Mouse (Mus musculus) lung, postnatal 0 days (tissue): ENCODE measurements around the gene Cd19.

Experiments
- CTCF ChIP-seq: IDR thresholded peaks from 2 replicates; pipeline ENCODE4 v1.5.1; 2016; ENCODE audit warnings: antibody characterized with exemption, mild to moderate bottlenecking
- EP300 ChIP-seq: IDR thresholded peaks from 2 replicates; pipeline ENCODE4 v1.6.1; 2016; ENCODE audit warnings: antibody characterized with exemption, mild to moderate bottlenecking, control low read depth

- no peak for TF ChIP-seq CTCF
- TF ChIP-seq EP300, result no peak
These were observed 47.1 kb downstream of the Cd19 start for GRCm38 (mm10) chr7:126367636-126368035.
